Mouse (Mus musculus): ENCODE measurements at regions not wholly inside any gene's neighbourhood (a gene's known extent, or its start where the extent isn't known, plus 50 kb on each side); places are given as distances from the start of the nearest gene placed in this dataset.

- no peak for TF ChIP-seq MYOG (IDR thresholded peaks at IDR 0.05; ENCODE audit: control insufficient read depth in 1 of 3, insufficient read depth in 1 of 3, insufficient read length in 2 of 3, low read depth in 2 of 3)
- TF ChIP-seq MYOD1 (IDR thresholded peaks at IDR 0.05; ENCODE audit: control insufficient read depth in 1 of 3, insufficient read length in 2 of 3, low read depth in 2 of 3), result no peak
- TF ChIP-seq REST (IDR thresholded peaks at IDR 0.05; ENCODE audit: insufficient read depth, insufficient read length), result no peak
- TF ChIP-seq USF1 (IDR thresholded peaks at IDR 0.05; ENCODE audit: low read depth), result no peak
- no peak for TF ChIP-seq MAX (IDR thresholded peaks at IDR 0.05; ENCODE audit: low read depth)
- TF ChIP-seq TCF3 (IDR thresholded peaks at IDR 0.05; ENCODE audit: insufficient read length, low read depth), result no peak
- TF ChIP-seq CEBPB (IDR thresholded peaks at IDR 0.05; ENCODE audit: insufficient read depth, poor library complexity, severe bottlenecking), result no peak
- TF ChIP-seq POLR2AphosphoS2 (IDR thresholded peaks at IDR 0.05; ENCODE audit: insufficient read length, low read depth), result no peak
- no peak for TF ChIP-seq SRF (IDR thresholded peaks at IDR 0.05; ENCODE audit: control insufficient read depth, insufficient read length, low read depth)
- no peak for TF ChIP-seq TCF12 (IDR thresholded peaks at IDR 0.05; ENCODE audit: insufficient read depth, poor library complexity, severe bottlenecking)
- TF ChIP-seq E2F4 (IDR thresholded peaks at IDR 0.05; ENCODE audit: insufficient read depth), result no peak
- no peak for TF ChIP-seq POLR2A (IDR thresholded peaks at IDR 0.05; ENCODE audit: insufficient read length, low read depth)
These were observed 72.7 kb upstream of the Cdh6 start for GRCm38 (mm10) chr15:13246053-13246696.

GRCm38 (mm10) chr15:13244306-13244705 is 70.8 kb upstream of the Cdh6 start:
- no peak for TF ChIP-seq MAX (IDR thresholded peaks at IDR 0.05; ENCODE audit: low read depth)
- TF ChIP-seq REST (IDR thresholded peaks at IDR 0.05; ENCODE audit: insufficient read depth, insufficient read length), result no peak
- TF ChIP-seq USF1 (IDR thresholded peaks at IDR 0.05; ENCODE audit: low read depth), result no peak
- TF ChIP-seq MYOG (IDR thresholded peaks at IDR 0.05; ENCODE audit: control insufficient read depth in 1 of 3, insufficient read depth in 1 of 3, insufficient read length in 2 of 3, low read depth in 2 of 3), result no peak
- no peak for TF ChIP-seq SRF (IDR thresholded peaks at IDR 0.05; ENCODE audit: control insufficient read depth, insufficient read length, low read depth)
- TF ChIP-seq TCF12 (IDR thresholded peaks at IDR 0.05; ENCODE audit: insufficient read depth, poor library complexity, severe bottlenecking), result no peak
- TF ChIP-seq E2F4 (IDR thresholded peaks at IDR 0.05; ENCODE audit: insufficient read depth), result no peak
- no peak for TF ChIP-seq MYOD1 (IDR thresholded peaks at IDR 0.05; ENCODE audit: control insufficient read depth in 1 of 3, insufficient read length in 2 of 3, low read depth in 2 of 3)
- no peak for TF ChIP-seq CEBPB (IDR thresholded peaks at IDR 0.05; ENCODE audit: insufficient read depth, poor library complexity, severe bottlenecking)
- no peak for TF ChIP-seq POLR2A (IDR thresholded peaks at IDR 0.05; ENCODE audit: insufficient read length, low read depth)
- no peak for TF ChIP-seq POLR2AphosphoS2 (IDR thresholded peaks at IDR 0.05; ENCODE audit: insufficient read length, low read depth)
- no peak for TF ChIP-seq TCF3 (IDR thresholded peaks at IDR 0.05; ENCODE audit: insufficient read length, low read depth)
- H3K4me3 ChIP-seq, result no peak overlapping the region
- no peaks in the 10 kb centered on the region for H3K79me2 ChIP-seq (ENCODE audit: control insufficient read depth, insufficient read depth)
- no peak overlapping the region for H3ac ChIP-seq (ENCODE audit: control insufficient read depth, insufficient read length)
- H3K36me3 ChIP-seq (ENCODE audit: control insufficient read depth, insufficient read depth), result no peaks in the 10 kb centered on the region
- no peaks in the 10 kb centered on the region for H3K27me3 ChIP-seq (ENCODE audit: control insufficient read depth, insufficient read depth, insufficient read length)
- no peak overlapping the region for H3K4me2 ChIP-seq (ENCODE audit: low read depth)

More at GRCm38 (mm10) chr15:13246053-13246696, 72.7 kb upstream of the Cdh6 start:
- Histone ChIP-seq H3K27me3 (ENCODE audit: control insufficient read depth, insufficient read depth, insufficient read length) (no peaks in the 10 kb centered on the region), H3K4me3 (no peak overlapping the region), H3K4me2 (ENCODE audit: low read depth) (no peak overlapping the region), H3K36me3 (ENCODE audit: control insufficient read depth, insufficient read depth) (no peaks in the 10 kb centered on the region), H3K79me2 (ENCODE audit: control insufficient read depth, insufficient read depth) (no peaks in the 10 kb centered on the region), H3ac (ENCODE audit: control insufficient read depth, insufficient read length) (no peak overlapping the region)

- Histone ChIP-seq H3ac (ENCODE audit: control insufficient read depth, insufficient read length) (no peak overlapping the region), H3K36me3 (ENCODE audit: control insufficient read depth, insufficient read depth) (no peaks in the 10 kb centered on the region), H3K4me2 (ENCODE audit: low read depth) (no peak overlapping the region), H3K4me3 (no peak overlapping the region), H3K79me2 (ENCODE audit: control insufficient read depth, insufficient read depth) (no peaks in the 10 kb centered on the region), H3K27me3 (ENCODE audit: control insufficient read depth, insufficient read depth, insufficient read length) (no peaks in the 10 kb centered on the region)
- TF ChIP-seq TCF3 (IDR thresholded peaks at IDR 0.05; ENCODE audit: insufficient read length, low read depth) (no peak), E2F4 (IDR thresholded peaks at IDR 0.05; ENCODE audit: insufficient read depth) (no peak), MYOG (IDR thresholded peaks at IDR 0.05; ENCODE audit: control insufficient read depth in 1 of 3, insufficient read depth in 1 of 3, insufficient read length in 2 of 3, low read depth in 2 of 3) (no peak), SRF (IDR thresholded peaks at IDR 0.05; ENCODE audit: control insufficient read depth, insufficient read length, low read depth) (no peak), POLR2AphosphoS2 (IDR thresholded peaks at IDR 0.05; ENCODE audit: insufficient read length, low read depth) (no peak), TCF12 (IDR thresholded peaks at IDR 0.05; ENCODE audit: insufficient read depth, poor library complexity, severe bottlenecking) (no peak), CEBPB (IDR thresholded peaks at IDR 0.05; ENCODE audit: insufficient read depth, poor library complexity, severe bottlenecking) (no peak), POLR2A (IDR thresholded peaks at IDR 0.05; ENCODE audit: insufficient read length, low read depth) (no peak), USF1 (IDR thresholded peaks at IDR 0.05; ENCODE audit: low read depth) (no peak), MYOD1 (IDR thresholded peaks at IDR 0.05; ENCODE audit: control insufficient read depth in 1 of 3, insufficient read length in 2 of 3, low read depth in 2 of 3) (no peak), REST (IDR thresholded peaks at IDR 0.05; ENCODE audit: insufficient read depth, insufficient read length) (no peak), MAX (IDR thresholded peaks at IDR 0.05; ENCODE audit: low read depth) (no peak)
These were observed 70.1 kb upstream of the Cdh6 start for GRCm38 (mm10) chr15:13243561-13243960.

- Histone ChIP-seq H3ac (ENCODE audit: control insufficient read depth, insufficient read length) (no peak overlapping the region), H3K4me2 (ENCODE audit: low read depth) (no peak overlapping the region), H3K36me3 (ENCODE audit: control insufficient read depth, insufficient read depth) (no peaks in the 10 kb centered on the region), H3K79me2 (ENCODE audit: control insufficient read depth, insufficient read depth) (no peaks in the 10 kb centered on the region), H3K4me3 (no peak overlapping the region), H3K27me3 (ENCODE audit: control insufficient read depth, insufficient read depth, insufficient read length) (no peaks in the 10 kb centered on the region)
- TF ChIP-seq USF1 (IDR thresholded peaks at IDR 0.05; ENCODE audit: low read depth), result no peak
- no peak for TF ChIP-seq CEBPB (IDR thresholded peaks at IDR 0.05; ENCODE audit: insufficient read depth, poor library complexity, severe bottlenecking)
- TF ChIP-seq POLR2AphosphoS2 (IDR thresholded peaks at IDR 0.05; ENCODE audit: insufficient read length, low read depth), result no peak
- no peak for TF ChIP-seq MAX (IDR thresholded peaks at IDR 0.05; ENCODE audit: low read depth)
- TF ChIP-seq MYOG (IDR thresholded peaks at IDR 0.05; ENCODE audit: control insufficient read depth in 1 of 3, insufficient read depth in 1 of 3, insufficient read length in 2 of 3, low read depth in 2 of 3), result no peak
- TF ChIP-seq REST (IDR thresholded peaks at IDR 0.05; ENCODE audit: insufficient read depth, insufficient read length), result no peak
- TF ChIP-seq E2F4 (IDR thresholded peaks at IDR 0.05; ENCODE audit: insufficient read depth), result no peak
- no peak for TF ChIP-seq MYOD1 (IDR thresholded peaks at IDR 0.05; ENCODE audit: control insufficient read depth in 1 of 3, insufficient read length in 2 of 3, low read depth in 2 of 3)
- TF ChIP-seq TCF3 (IDR thresholded peaks at IDR 0.05; ENCODE audit: insufficient read length, low read depth), result no peak
- no peak for TF ChIP-seq POLR2A (IDR thresholded peaks at IDR 0.05; ENCODE audit: insufficient read length, low read depth)
These were observed 67.5 kb upstream of the Cdh6 start for GRCm38 (mm10) chr15:13240931-13241330.
